Mouse (Mus musculus) cortical plate, adult 2 months (tissue): ENCODE measurements around the gene Pi16.

Experiments
- CTCF ChIP-seq: fragments of 200-500 bp; IDR thresholded peaks from 2 replicates; pipeline ENCODE4 v1.5.1; 2011; ENCODE audit warnings: mild to moderate bottlenecking, control low read depth, low read length; ENCODE audit not compliant: insufficient read depth; ENCODE audit errors: extremely low read depth
- POLR2A ChIP-seq: fragments of 200-500 bp; IDR thresholded peaks from 2 replicates; pipeline ENCODE4 v1.6.1; 2011; ENCODE audit warnings: mild to moderate bottlenecking, low read length, control low read depth; ENCODE audit not compliant: insufficient read depth; ENCODE audit errors: extremely low read depth

DNA sequence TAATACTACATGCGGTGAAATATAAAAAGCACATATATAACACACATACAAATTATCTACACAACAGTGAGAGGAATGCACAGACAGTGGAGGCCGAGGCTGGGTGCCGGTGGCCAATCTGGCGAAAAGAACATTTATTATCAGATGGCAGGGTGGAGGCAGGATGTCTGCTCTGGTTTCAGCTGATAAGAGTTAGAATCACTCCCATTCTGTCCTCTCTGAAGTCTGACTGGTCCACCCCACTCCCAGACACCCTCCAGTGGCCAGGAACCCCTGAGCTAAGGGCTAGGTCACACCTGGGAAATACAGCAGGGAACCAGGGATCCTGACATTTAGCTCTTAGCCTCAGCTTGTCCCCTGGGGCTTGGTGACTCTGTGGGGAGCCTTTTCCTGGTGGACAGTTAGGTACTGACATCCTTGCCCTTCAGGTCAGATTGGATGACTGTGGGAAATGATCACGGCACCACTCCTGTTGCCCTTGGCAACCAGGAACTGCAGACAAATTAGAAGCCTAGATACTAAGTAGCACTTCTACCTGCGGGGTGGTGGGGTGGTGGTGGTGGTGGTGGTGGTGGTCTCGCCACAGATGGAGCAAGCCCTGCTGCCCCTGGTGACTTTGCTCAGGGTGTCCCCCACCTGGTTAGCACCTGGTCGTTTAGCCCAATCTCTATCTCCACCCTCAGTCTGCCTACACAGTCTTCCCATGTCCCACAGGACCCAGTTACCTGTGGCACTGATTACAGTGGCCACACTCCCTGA, 2.6 kb downstream of the Pi16 start:
- TF ChIP-seq CTCF, result no peak
- TF ChIP-seq POLR2A, result no peak
